ENCODE assay signal across 8 mouse cellular contexts in the genomic region with DNA sequence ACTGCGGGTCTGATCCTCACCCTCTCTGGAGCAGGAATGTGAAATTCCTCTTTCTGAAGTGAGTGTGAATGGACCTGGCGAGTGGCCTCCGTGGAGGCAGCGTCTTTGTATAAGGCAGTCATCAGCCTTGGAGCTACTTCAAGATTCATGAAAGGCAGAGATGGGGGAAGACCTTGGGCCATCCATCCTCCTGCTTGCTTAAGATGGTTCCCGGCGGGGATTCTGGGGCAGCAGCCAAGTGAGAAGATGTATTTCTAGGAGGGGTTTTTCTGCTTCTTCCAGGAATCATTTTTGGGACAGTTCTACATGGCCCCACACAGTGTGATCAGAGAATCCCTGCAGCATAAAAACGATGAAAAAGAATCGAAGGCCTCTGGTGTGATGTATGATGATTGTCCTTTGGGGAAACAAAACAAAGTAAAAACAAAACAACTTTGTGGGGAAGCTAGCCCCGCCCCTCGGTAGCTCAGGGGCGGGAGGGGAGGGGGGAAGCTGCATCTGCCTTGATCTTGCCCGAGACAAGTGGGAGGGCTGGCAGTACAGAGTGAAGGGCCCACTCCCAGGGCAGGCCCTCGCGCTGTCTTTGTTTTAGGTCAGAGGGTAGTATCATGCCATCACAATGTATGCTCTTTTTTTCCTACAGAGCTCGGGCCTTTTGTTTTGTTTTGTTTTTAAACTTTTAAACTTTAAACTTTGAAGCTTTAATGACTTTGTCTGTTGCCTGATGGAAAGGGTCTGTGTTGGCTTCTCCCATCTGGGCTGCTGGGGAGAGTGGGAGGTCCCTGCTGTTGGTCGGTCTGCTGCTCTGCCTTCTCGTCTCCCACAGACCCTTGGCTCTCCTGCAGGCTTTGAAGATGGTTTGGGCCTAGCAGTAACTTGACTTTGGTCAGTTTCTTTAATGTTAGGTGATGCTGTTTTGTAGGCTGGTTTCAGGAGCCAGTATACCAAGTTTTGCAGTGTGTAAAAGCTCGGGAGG.
DNase-seq lines count a peak whose midpoint lies in the region; ATAC-seq lines count a peak whose summit lies in the region.

No protein-coding gene starts in this region.

- no peak overlapping the region for H3K9ac ChIP-seq in midbrain, embryonic 15.5 days

- peaks cover 15% of the 10 kb centered on the region for H3K4me1 ChIP-seq in midbrain, embryonic 15.5 days

- no peaks in the 10 kb centered on the region for H3K9me3 ChIP-seq in midbrain, embryonic 15.5 days

- no peaks in the 10 kb centered on the region for H3K36me3 ChIP-seq in midbrain, embryonic 15.5 days (replicated peaks)

- no peak overlapping the region for H3K4me3 ChIP-seq in midbrain, embryonic 15.5 days

- WGBS in midbrain, embryonic 15.5 days, result 10% methylated on average over 18 of the region's 18 CpGs

- peak; percentile 19 for DNase-seq in adrenal gland, postnatal 14 days
- DNase-seq in adrenal gland, adult 18-20 months (ENCODE audit: low spot score in 2 of 2), result no peak
- peak; percentile 3 for DNase-seq in WW6 (ENCODE audit: low read depth, low spot score)
- peak; percentile 36 for DNase-seq in gastrocnemius, postnatal 25 days
- peak; percentile 43 to 63 for DNase-seq in layer of hippocampus, adult 18-20 months (ENCODE audit: low spot score in 2 of 2)
- no peak for DNase-seq in yolk sac, embryonic 10.5 days (ENCODE audit: low spot score)

- peak; percentile 77 for ATAC-seq in midbrain, embryonic 15.5 days (replicated peaks)
- ATAC-seq in erythroid progenitor cell, adult 5-6 weeks (replicated peaks; ENCODE audit: low FRiP score, poor library complexity, severe bottlenecking), result no peak

- peak overlapping the region; percentile 14; the same call in 1 of the 2 replicates for H3K4me2 ChIP-seq in midbrain, embryonic 15.5 days

- no peaks in the 10 kb centered on the region for H3K27me3 ChIP-seq in midbrain, embryonic 15.5 days (replicated peaks)

- H3K27ac ChIP-seq in midbrain, embryonic 15.5 days, result peak overlapping the region; percentile 27; the same call in 1 of the 2 replicates

Comparison
In these comparisons a context has a peak if more than half of its experiments do, and no peak if none do; other contexts are left out.
1. DNase-seq: peak in adrenal gland, postnatal 14 days (single experiment), WW6 (single experiment), gastrocnemius, postnatal 25 days (single experiment) and layer of hippocampus, adult 18-20 months (2 of 2); none in adrenal gland, adult 18-20 months (0 of 2) and yolk sac, embryonic 10.5 days (single experiment).